Mouse (Mus musculus) erythroblast, embryonic 14.5 days (primary cell): Measurements from ENCODE around the gene Ovol1.

Source experiments
- GATA1 ChIP-seq: IDR thresholded peaks from 2 replicates; pipeline ENCODE4 v1.6.1; 2012; ENCODE audit warnings: low read length, inconsistent platforms, mixed read lengths
- TAL1 ChIP-seq: IDR thresholded peaks from 3 replicates; pipeline ENCODE4 v1.6.1; 2012; ENCODE audit warnings: low read length, inconsistent platforms, mixed read lengths

DNA sequence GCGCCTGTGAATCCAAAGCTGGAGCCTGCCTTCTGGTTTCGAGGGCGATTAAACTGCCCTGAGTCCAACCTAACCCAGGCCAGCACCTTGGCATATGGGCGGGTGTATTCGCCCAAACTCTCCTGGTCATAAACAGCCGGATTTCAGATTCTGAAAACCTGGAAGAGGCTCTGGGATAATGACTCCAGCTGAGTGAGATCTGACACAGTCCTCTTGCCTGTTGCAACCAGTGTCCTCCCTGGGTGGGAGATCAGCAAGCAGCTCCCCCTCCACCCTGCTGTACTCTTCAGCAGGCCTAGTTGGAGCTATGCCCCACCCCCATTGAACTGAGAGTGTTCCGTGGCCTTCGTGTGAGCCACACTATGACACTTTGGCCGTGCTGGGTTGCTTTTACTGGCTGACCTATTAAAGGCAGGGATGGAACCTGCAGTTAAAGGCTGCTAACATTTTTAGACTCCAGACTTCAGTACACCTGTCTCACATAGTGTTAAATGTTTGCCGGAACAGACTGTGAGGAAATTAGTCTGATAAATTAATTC lies 875 bp upstream of the Ovol1 start:
- TF ChIP-seq GATA1 = no peak
- no peak for TF ChIP-seq TAL1
